Mouse (Mus musculus): ENCODE measurements around the gene Notch3. TPM values are rescaled to one million over a fixed set of nuclear protein-coding genes. Genes with fewer than 3 reads are reported as not detected.

Notch3 gene
- total RNA-seq, 1 experiment from 2014 or later = 22.9 TPM

GRCm38 (mm10) chr17:32165803-32166595 is 653 bp downstream of the Notch3 start:
- peak; percentile 70 for DNase-seq

DNA sequence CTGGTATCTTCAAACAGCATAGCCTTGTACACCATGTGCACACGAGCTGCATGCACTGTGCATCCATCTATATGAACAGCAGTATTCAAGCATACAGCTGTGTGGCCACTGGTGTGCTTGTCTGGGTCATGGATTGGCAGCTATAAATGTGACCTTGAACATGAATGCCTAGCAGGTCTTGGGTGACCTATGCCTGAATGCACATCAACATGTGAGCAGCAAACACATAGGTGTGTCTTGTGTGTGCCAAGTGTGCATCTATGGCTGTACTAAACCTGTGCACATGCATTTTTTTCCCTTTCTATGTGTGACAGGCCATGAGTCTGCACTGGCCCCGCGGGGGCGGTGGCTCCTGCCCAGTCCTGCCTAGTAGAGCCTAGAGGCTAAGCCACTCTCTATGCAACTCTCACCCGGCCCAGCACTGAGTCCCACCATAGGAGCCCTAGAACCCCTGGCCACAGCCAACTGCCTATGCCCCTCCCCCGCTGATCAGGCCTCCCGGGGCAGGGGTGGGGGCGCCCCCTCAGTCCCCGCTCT is 1.3 kb downstream of the Notch3 start:
- no peak for DNase-seq

- DNase-seq = no peak
These were observed 1.9 kb downstream of the Notch3 start for GRCm38 (mm10) chr17:32164780-32165179.

DNA sequence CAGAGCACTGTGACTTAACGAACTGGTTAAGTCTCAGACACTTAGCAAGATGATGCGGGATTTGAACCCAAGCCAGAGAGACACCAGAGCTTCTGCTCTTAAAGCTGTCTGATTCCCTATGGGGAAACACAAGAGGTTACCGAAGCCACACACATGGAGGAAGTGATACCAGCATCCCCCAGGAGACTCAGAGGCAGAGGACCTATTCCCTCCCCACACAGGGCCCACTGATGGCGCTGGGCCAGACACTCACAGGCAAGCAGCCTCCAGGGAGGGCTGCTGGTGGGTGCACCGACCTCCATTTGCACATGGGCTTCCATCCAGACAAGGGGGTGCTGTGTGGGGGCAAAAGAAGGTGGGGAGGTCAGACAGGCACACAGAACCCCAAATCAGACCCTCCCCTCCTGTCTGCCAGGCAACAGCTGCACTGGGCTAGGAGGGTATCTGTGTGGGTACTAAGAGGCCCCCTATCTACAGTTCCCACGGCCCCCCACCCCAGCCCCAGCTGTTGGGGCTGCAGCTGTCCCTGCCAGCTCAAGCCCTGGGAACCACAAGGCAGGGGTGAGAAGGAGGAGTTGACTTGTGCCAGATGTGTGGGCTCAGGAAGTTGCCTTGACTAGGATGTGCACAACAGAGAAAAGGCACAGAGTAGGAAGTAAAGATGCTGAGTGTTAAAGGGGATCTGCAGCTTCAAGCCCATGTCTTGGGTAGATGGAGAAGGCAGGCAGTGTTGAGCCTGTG is 2.6 kb downstream of the Notch3 start:
- DNase-seq = peak; percentile 25

DNA sequence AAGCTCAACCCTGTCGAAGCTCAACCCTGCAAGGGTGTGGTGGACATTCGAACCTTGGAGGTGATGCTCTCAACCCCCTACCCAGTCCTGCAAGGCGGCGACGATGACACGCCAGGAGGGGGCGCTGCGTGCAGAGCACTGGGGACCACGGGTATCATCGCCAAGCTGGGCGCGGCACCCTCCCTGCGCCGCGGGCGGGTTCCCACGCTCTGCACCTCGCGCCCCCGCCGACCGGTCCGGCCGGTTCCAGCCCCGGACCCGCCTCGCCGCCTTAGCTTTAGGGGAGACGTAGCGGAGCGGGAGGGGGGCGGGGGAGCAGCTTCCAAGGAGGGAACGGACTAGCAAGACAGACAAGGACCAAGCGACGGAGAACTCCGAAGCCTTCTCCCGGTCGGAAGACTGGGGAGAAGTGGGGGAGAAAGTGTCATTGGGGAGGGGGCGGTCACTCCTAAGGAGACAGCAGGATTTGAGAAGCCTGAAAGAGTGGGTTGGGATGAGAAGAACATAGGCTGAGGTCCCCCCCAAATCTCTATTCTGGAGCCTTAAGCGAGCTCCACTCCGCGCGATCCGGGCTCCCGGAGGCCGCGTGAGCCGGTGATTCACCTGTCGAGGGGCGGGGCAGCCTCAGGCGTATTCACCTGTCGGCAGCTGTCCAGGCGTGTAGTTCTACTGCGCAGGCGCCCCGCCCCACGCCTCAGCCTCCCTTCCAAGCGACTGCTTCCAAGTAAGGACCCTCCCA is 4.4 kb downstream of the Notch3 start:
- DNase-seq = peak; percentile 82

GRCm38 (mm10) chr17:32160882-32161281 is 5.8 kb downstream of the Notch3 start:
- no peak for DNase-seq

DNA sequence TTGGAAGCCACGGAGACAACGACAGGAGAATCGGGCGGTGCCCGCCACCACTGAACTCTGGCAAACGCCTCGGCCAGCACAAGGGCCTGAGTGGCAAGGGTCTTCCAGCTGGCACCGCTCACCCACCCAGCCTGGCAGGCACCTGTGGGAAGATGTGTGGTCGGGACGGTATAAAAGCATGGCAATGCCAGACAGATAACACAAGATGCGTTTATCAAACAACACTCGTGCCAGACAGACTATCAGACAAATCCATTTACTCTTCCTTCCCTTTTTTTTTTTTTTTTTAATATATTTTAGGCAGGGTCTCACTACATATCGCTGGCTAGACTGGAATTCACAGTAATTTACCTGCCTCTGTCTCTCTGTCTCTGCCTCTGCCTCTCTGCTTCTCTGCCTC is 7.8 kb downstream of the Notch3 start:
- DNase-seq = no peak

GRCm38 (mm10) chr17:32146718-32147117 is 19.9 kb downstream of the Notch3 start:
- DNase-seq = no peak

GRCm38 (mm10) chr17:32142907-32143854 is 23.5 kb downstream of the Notch3 start:
- peak; percentile 93 for DNase-seq

GRCm38 (mm10) chr17:32142234-32142633 is 24.4 kb downstream of the Notch3 start:
- DNase-seq = no peak

DNA sequence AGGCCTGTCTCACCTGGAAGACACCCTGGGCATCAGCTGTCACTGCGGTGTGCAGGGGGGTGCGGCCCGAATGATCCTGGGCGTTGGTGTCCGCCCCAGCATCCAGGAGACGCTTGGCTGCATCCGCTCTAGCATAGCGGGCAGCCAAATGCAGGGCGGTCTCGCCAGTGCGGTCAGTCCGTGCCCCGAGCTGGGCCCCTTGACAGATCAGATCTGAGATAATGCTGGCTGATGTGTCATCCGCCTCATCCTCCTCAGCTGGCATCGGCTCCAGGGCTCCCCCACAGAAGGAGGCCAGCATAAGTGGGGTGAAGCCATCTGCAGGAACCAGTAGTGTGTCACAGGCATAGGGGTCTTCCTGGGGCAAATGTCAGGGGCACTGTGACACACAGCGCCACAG is 33.3 kb downstream of the Notch3 start:
- no peak for DNase-seq

GRCm38 (mm10) chr17:32132087-32132486 is 34.6 kb downstream of the Notch3 start:
- DNase-seq = no peak

GRCm38 (mm10) chr17:32130506-32130905 is 36.1 kb downstream of the Notch3 start:
- DNase-seq = no peak

GRCm38 (mm10) chr17:32127195-32127594 is 39.5 kb downstream of the Notch3 start:
- DNase-seq = no peak

DNA sequence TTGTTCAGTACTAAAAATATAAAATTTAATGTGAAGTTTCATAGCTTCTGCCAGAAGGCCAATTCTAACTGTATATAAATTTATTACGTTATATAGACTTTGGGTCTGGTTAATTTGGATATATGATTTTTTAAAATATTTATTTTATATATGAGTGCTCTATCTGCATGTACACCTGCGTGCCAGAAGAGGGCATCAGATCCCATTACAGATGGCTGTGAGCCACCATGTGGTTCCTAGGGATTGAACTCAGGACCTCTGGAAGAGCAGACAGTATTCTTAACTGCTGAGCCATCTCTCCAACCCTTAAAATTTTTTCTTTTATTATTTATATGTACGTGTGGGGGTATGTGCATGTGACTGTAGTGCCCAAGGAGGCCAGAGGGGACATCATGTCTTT is 41.2 kb downstream of the Notch3 start:
- DNase-seq = no peak

GRCm38 (mm10) chr17:32123545-32123944 is 43.1 kb downstream of the Notch3 start:
- DNase-seq = no peak

DNA sequence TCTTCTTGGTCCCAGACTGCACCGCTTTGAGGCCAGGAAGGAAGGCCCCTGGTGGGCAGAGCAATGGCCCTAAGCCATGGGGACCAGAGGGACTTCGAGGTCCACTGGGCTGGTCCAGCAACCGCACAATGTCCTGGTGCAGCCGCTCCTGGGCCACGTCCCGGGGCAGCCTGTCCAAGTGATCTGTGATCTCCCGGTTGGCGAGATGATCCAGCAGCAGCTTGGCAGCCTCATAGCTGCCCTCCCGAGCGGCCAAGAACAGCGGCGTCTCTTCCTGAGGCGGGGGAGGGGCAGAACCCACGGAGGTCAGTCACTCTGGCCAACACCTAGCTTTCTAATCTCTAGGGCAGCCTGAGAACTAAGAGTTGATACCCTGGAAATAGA is 44.1 kb downstream of the Notch3 start:
- DNase-seq = peak; percentile 82

GRCm38 (mm10) chr17:32121833-32122586 is 44.6 kb downstream of the Notch3 start:
- peak; percentile 76 for DNase-seq

GRCm38 (mm10) chr17:32120771-32121532 is 45.7 kb downstream of the Notch3 start:
- no peak for DNase-seq

DNA sequence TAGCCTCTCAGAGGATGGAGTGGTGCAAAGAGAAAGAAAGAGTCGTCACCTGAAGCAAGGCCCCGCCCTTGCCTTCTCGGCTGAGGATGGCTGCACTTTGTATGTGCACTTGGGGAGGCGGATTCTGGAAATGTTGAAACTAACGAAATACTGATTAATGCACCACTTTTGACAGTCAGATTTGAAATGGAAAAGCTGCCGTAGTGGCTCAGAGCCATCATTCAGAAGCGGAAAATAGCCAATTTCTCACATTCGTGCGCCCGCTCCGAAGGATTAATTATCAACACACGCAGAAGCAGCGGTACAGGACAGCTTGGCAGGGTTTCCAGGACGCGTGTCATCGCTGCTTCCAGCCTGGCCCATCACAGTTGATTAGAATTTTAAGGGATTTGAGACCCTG is 47.5 kb downstream of the Notch3 start:
- no peak for DNase-seq
